Mouse (Mus musculus): Measurements from ENCODE around the gene Hmgcl. TPM values are rescaled to one million over a fixed set of nuclear protein-coding genes. Genes with fewer than 3 reads are reported as not detected.

Hmgcl gene
- polyA plus RNA-seq (2014; fragmentation: Nextera tagmentation; extraction: Ambion mirVana), result 91.1 and 93.9 TPM in 2 replicates

GRCm38 (mm10) chr4:135946278-135946658 lies at the start of gene Hmgcl:
TSS of gene Hmgcl (plus strand) at chr4:135946448.
- DNase-seq (ENCODE audit: low spot score), result peak; percentile 96
- Histone ChIP-seq H3K4me1 (replicated peaks; ENCODE audit: control insufficient read depth, insufficient read depth, low read length) (no peaks in the 10 kb centered on the region; the same call in 1 of the 2 replicates), H3K27ac (ENCODE audit: low read depth) (peak within 1 kb of the TSS; percentile 43; the same call in 1 of the 2 replicates), H3K4me2 (ENCODE audit: low read length) (peak within 1 kb of the TSS; percentile 82), H3K9me3 (ENCODE audit: control insufficient read depth, low read length) (no peaks in the 10 kb centered on the region), H3K4me3 (ENCODE audit: low read depth, low read length) (peak within 1 kb of the TSS; percentile 89), H3K9ac (ENCODE audit: low read length) (peak within 1 kb of the TSS; percentile 74), H3K27me3 (replicated peaks; ENCODE audit: control insufficient read depth, insufficient read depth, low read length) (no peaks in the 10 kb centered on the region), H3K36me3 (ENCODE audit: control insufficient read depth, insufficient read depth, low read length) (peaks cover 5% of the 10 kb centered on the region; the same call in 1 of the 2 replicates)
- 0% methylated on average over 23 of the region's 23 CpGs for WGBS
- ATAC-seq (replicated peaks; ENCODE audit: low FRiP score, low TSS enrichment, low read depth), result peak; percentile 89

- WGBS, result 53% methylated on average over 8 of the region's 9 CpGs
- Histone ChIP-seq H3K9me3 (ENCODE audit: control insufficient read depth, low read length) (no peaks in the 10 kb centered on the region), H3K27me3 (replicated peaks; ENCODE audit: control insufficient read depth, insufficient read depth, low read length) (no peaks in the 10 kb centered on the region), H3K36me3 (ENCODE audit: control insufficient read depth, insufficient read depth, low read length) (no peaks in the 10 kb centered on the region), H3K4me3 (ENCODE audit: low read depth, low read length) (no peak overlapping the region), H3K4me1 (replicated peaks; ENCODE audit: control insufficient read depth, insufficient read depth, low read length) (no peaks in the 10 kb centered on the region), H3K9ac (ENCODE audit: low read length) (no peak overlapping the region), H3K27ac (ENCODE audit: low read depth) (0 out of 2 replicates have a peak overlapping the region, but pooled peaks have one; percentile 16), H3K4me2 (ENCODE audit: low read length) (no peak overlapping the region)
- DNase-seq (ENCODE audit: low spot score) (no peak), ATAC-seq (replicated peaks; ENCODE audit: low FRiP score, low TSS enrichment, low read depth) (no peak)
Measured at GRCm38 (mm10) chr4:135898380-135899049, 47.7 kb upstream of the Hmgcl start.

- Histone ChIP-seq H3K4me3 (ENCODE audit: low read depth, low read length) (no peak overlapping the region), H3K9ac (ENCODE audit: low read length) (no peak overlapping the region), H3K27ac (ENCODE audit: low read depth) (no peak overlapping the region), H3K27me3 (replicated peaks; ENCODE audit: control insufficient read depth, insufficient read depth, low read length) (no peaks in the 10 kb centered on the region), H3K36me3 (ENCODE audit: control insufficient read depth, insufficient read depth, low read length) (no peaks in the 10 kb centered on the region), H3K4me1 (replicated peaks; ENCODE audit: control insufficient read depth, insufficient read depth, low read length) (no peaks in the 10 kb centered on the region), H3K4me2 (ENCODE audit: low read length) (no peak overlapping the region), H3K9me3 (ENCODE audit: control insufficient read depth, low read length) (no peaks in the 10 kb centered on the region)
- DNase-seq (ENCODE audit: low spot score) (no peak), ATAC-seq (replicated peaks; ENCODE audit: low FRiP score, low TSS enrichment, low read depth) (no peak)
- WGBS, result 83% methylated on average over 7 of the region's 7 CpGs
Measured at GRCm38 (mm10) chr4:135899050-135899448, 47.2 kb upstream of the Hmgcl start.

GRCm38 (mm10) chr4:135900008-135900407 lies 46.2 kb upstream of the Hmgcl start:
- H3K4me1 ChIP-seq (replicated peaks; ENCODE audit: control insufficient read depth, insufficient read depth, low read length), result no peaks in the 10 kb centered on the region
- H3K36me3 ChIP-seq (ENCODE audit: control insufficient read depth, insufficient read depth, low read length), result no peaks in the 10 kb centered on the region
- DNase-seq (ENCODE audit: low spot score) (no peak), ATAC-seq (replicated peaks; ENCODE audit: low FRiP score, low TSS enrichment, low read depth) (no peak)
- 79% methylated on average over 5 of the region's 5 CpGs for WGBS
- H3K27ac ChIP-seq (ENCODE audit: low read depth), result no peak overlapping the region
- no peak overlapping the region for H3K4me2 ChIP-seq (ENCODE audit: low read length)
- no peak overlapping the region for H3K4me3 ChIP-seq (ENCODE audit: low read depth, low read length)
- H3K9ac ChIP-seq (ENCODE audit: low read length), result no peak overlapping the region
- no peaks in the 10 kb centered on the region for H3K27me3 ChIP-seq (replicated peaks; ENCODE audit: control insufficient read depth, insufficient read depth, low read length)
- H3K9me3 ChIP-seq (ENCODE audit: control insufficient read depth, low read length), result no peaks in the 10 kb centered on the region

- 83% methylated on average over 4 of the region's 4 CpGs for WGBS
- ATAC-seq (replicated peaks; ENCODE audit: low FRiP score, low TSS enrichment, low read depth), result no peak
Measured at GRCm38 (mm10) chr4:135902606-135903242, 43.5 kb upstream of the Hmgcl start.

GRCm38 (mm10) chr4:135904810-135905209 lies 41.4 kb upstream of the Hmgcl start:
- WGBS, result 68% methylated on average over 1 of the region's 1 CpGs
- DNase-seq (ENCODE audit: low spot score), result no peak
- Histone ChIP-seq H3K27ac (ENCODE audit: low read depth) (no peak overlapping the region), H3K4me3 (ENCODE audit: low read depth, low read length) (no peak overlapping the region), H3K27me3 (replicated peaks; ENCODE audit: control insufficient read depth, insufficient read depth, low read length) (no peaks in the 10 kb centered on the region), H3K9ac (ENCODE audit: low read length) (no peak overlapping the region), H3K4me1 (replicated peaks; ENCODE audit: control insufficient read depth, insufficient read depth, low read length) (no peaks in the 10 kb centered on the region; the same call in 1 of the 2 replicates), H3K36me3 (ENCODE audit: control insufficient read depth, insufficient read depth, low read length) (no peaks in the 10 kb centered on the region), H3K4me2 (ENCODE audit: low read length) (no peak overlapping the region), H3K9me3 (ENCODE audit: control insufficient read depth, low read length) (no peaks in the 10 kb centered on the region)
- ATAC-seq (replicated peaks; ENCODE audit: low FRiP score, low TSS enrichment, low read depth), result no peak

More at GRCm38 (mm10) chr4:135902606-135903242, 43.5 kb upstream of the Hmgcl start:
- no peak overlapping the region for H3K27ac ChIP-seq (ENCODE audit: low read depth)
- H3K27me3 ChIP-seq (replicated peaks; ENCODE audit: control insufficient read depth, insufficient read depth, low read length), result no peaks in the 10 kb centered on the region
- H3K9ac ChIP-seq (ENCODE audit: low read length), result no peak overlapping the region
- H3K4me1 ChIP-seq (replicated peaks; ENCODE audit: control insufficient read depth, insufficient read depth, low read length), result no peaks in the 10 kb centered on the region
- H3K9me3 ChIP-seq (ENCODE audit: control insufficient read depth, low read length), result no peaks in the 10 kb centered on the region
- H3K4me3 ChIP-seq (ENCODE audit: low read depth, low read length), result no peak overlapping the region
- DNase-seq (ENCODE audit: low spot score), result no peak
- H3K4me2 ChIP-seq (ENCODE audit: low read length), result no peak overlapping the region
- H3K36me3 ChIP-seq (ENCODE audit: control insufficient read depth, insufficient read depth, low read length), result no peaks in the 10 kb centered on the region

- Histone ChIP-seq H3K4me3 (ENCODE audit: low read depth, low read length) (no peak overlapping the region), H3K36me3 (ENCODE audit: control insufficient read depth, insufficient read depth, low read length) (no peaks in the 10 kb centered on the region), H3K9me3 (ENCODE audit: control insufficient read depth, low read length) (no peaks in the 10 kb centered on the region), H3K4me1 (replicated peaks; ENCODE audit: control insufficient read depth, insufficient read depth, low read length) (no peaks in the 10 kb centered on the region; the same call in 1 of the 2 replicates), H3K27me3 (replicated peaks; ENCODE audit: control insufficient read depth, insufficient read depth, low read length) (no peaks in the 10 kb centered on the region), H3K4me2 (ENCODE audit: low read length) (no peak overlapping the region), H3K9ac (ENCODE audit: low read length) (no peak overlapping the region), H3K27ac (ENCODE audit: low read depth) (no peak overlapping the region)
- no peak for DNase-seq (ENCODE audit: low spot score)
- no peak for ATAC-seq (replicated peaks; ENCODE audit: low FRiP score, low TSS enrichment, low read depth)
- WGBS, result 86% methylated on average over 3 of the region's 3 CpGs
Measured at GRCm38 (mm10) chr4:135906633-135907032, 39.6 kb upstream of the Hmgcl start.

- no peaks in the 10 kb centered on the region for H3K36me3 ChIP-seq (ENCODE audit: control insufficient read depth, insufficient read depth, low read length)
- WGBS, result 33% methylated on average over 13 of the region's 13 CpGs
Measured at GRCm38 (mm10) chr4:135909326-135910066, 36.8 kb upstream of the Hmgcl start.

More at GRCm38 (mm10) chr4:135909326-135910066, 36.8 kb upstream of the Hmgcl start:
- Histone ChIP-seq H3K4me2 (ENCODE audit: low read length) (no peak overlapping the region), H3K9me3 (ENCODE audit: control insufficient read depth, low read length) (no peaks in the 10 kb centered on the region), H3K9ac (ENCODE audit: low read length) (no peak overlapping the region), H3K27ac (ENCODE audit: low read depth) (no peak overlapping the region), H3K4me1 (replicated peaks; ENCODE audit: control insufficient read depth, insufficient read depth, low read length) (no peaks in the 10 kb centered on the region; the same call in 1 of the 2 replicates), H3K4me3 (ENCODE audit: low read depth, low read length) (no peak overlapping the region), H3K27me3 (replicated peaks; ENCODE audit: control insufficient read depth, insufficient read depth, low read length) (no peaks in the 10 kb centered on the region)
- ATAC-seq (replicated peaks; ENCODE audit: low FRiP score, low TSS enrichment, low read depth) (no peak), DNase-seq (ENCODE audit: low spot score) (no peak)

Data from intestine, embryonic 14.5 days (tissue).